Mouse (Mus musculus) midbrain, postnatal 0 days (tissue): ENCODE measurements around the gene Washc1. TPM values are rescaled to one million over a fixed set of nuclear protein-coding genes. Genes with fewer than 3 reads are reported as not detected.
"Not testable (repeated sequence)": the region's sequence is repeated elsewhere in the genome, so short reads cannot be mapped to it uniquely, and the experiment has no call there.

Source experiments
- ATAC-seq: fragments of 200-750 bp; cut with Nextera tagmentation; 2 replicates; pipeline ENCODE4 v1.8.0; 2017; ENCODE audit warnings: moderate number of reproducible peaks, mild to moderate bottlenecking, moderate TSS enrichment, moderate library complexity; ENCODE audit not compliant: low FRiP score
- DNase-seq: peaks from one replicate; pipeline ENCODE4 v3.0.0-alpha.2; 2015; ENCODE audit warnings: low spot score
- H3K27ac ChIP-seq: fragments of 300-500 bp; sonication (generic); 2 replicates; pipeline ENCODE4 v1.5.1; 2014; ENCODE audit warnings: low read depth, mild to moderate bottlenecking, low read length, mixed read lengths
- H3K27me3 ChIP-seq: fragments of 300-500 bp; sonication (generic); 2 replicates; pipeline ENCODE4 v1.6.1; 2014; ENCODE audit warnings: low read length, control low read depth, mixed read lengths; ENCODE audit not compliant: insufficient read depth
- H3K36me3 ChIP-seq: fragments of 300-500 bp; sonication (generic); 2 replicates; pipeline ENCODE4 v1.6.1; 2014; ENCODE audit warnings: low read length, control low read depth, mixed read lengths; ENCODE audit not compliant: insufficient read depth
- H3K4me1 ChIP-seq: fragments of 300-500 bp; sonication (generic); 2 replicates; pipeline ENCODE4 v1.6.1; 2014; ENCODE audit warnings: mild to moderate bottlenecking, control low read depth, antibody characterized with exemption, low read length, mixed read lengths; ENCODE audit not compliant: insufficient read depth
- H3K4me2 ChIP-seq: fragments of 300-500 bp; sonication (generic); 2 replicates; pipeline ENCODE4 v1.6.1; 2014; ENCODE audit warnings: low read depth, mild to moderate bottlenecking, low read length, mixed read lengths; ENCODE audit not compliant: poor library complexity, severe bottlenecking
- H3K4me3 ChIP-seq: fragments of 300-500 bp; sonication (generic); 2 replicates; pipeline ENCODE4 v1.5.1; 2014; ENCODE audit warnings: low read depth, mild to moderate bottlenecking, low read length, moderate library complexity
- H3K9ac ChIP-seq: fragments of 300-500 bp; sonication (generic); replicated peaks from 2 replicates; pipeline ENCODE4 v1.6.1; 2014; ENCODE audit warnings: mild to moderate bottlenecking, low read length, moderate library complexity, mixed read lengths; ENCODE audit not compliant: poor library complexity, severe bottlenecking
- H3K9me3 ChIP-seq: fragments of 300-500 bp; sonication (generic); 2 replicates; pipeline ENCODE4 v1.6.1; 2016; ENCODE audit warnings: low read length, control low read depth
- CTCF ChIP-seq: IDR thresholded peaks from 2 replicates; pipeline ENCODE4 v1.5.1; 2016; ENCODE audit warnings: antibody characterized with exemption, mild to moderate bottlenecking
- WGBS: fragments of 180-500 bp; shearing (Covaris S2); extraction: QIAGEN DNeasy Blood & Tissue Kit; methylation state at CpG from one replicate; pipeline ENCODE4 v1.1.7; 2014; 5-methylcytosine and 5-hydroxymethylcytosine counted together
- polyA plus RNA-seq: library from polyadenylated mRNA; unstranded; fragments of >200 nt; fragmentation: Nextera tagmentation; extraction: Ambion mirVana; gene quantifications from 2 replicates; pipeline ENCODE4 v1.2.1, GENCODE M21; 2015
- total RNA-seq: library from RNA; depleted of rRNA; stranded (reverse); fragments of >200 nt; gene quantifications from 2 replicates; pipeline ENCODE4 v1.2.3, GENCODE M21; 2014; rRNA removed

The Washc1 gene
- 44.1 and 54.8 TPM in 2 replicates for total RNA-seq
- polyA plus RNA-seq, result 41.7 and 43.8 TPM in 2 replicates

GRCm38 (mm10) chr17:66111402-66111959, at the start of gene Washc1:
Gene Washc1 (plus strand): TSS chr17:66111545.
- under 1% methylated on average over 39 of the region's 41 CpGs for WGBS
- DNase-seq (peak; percentile 94), ATAC-seq (peak; percentile 95)
- peaks cover 24% of the 10 kb centered on the region for H3K36me3 ChIP-seq
- no peaks in the 10 kb centered on the region for H3K9me3 ChIP-seq
- H3K9ac ChIP-seq, result peak within 1 kb of the TSS; percentile 61
- H3K4me2 ChIP-seq, result peak within 1 kb of the TSS; percentile 54
- peak within 1 kb of the TSS; percentile 66 for H3K4me3 ChIP-seq
- H3K27me3 ChIP-seq, result no peaks in the 10 kb centered on the region
- H3K4me1 ChIP-seq, result peaks cover 3% of the 10 kb centered on the region; the same call in 1 of the 2 replicates
- peak; percentile 33; the same call in 1 of the 2 replicates for TF ChIP-seq CTCF
- H3K27ac ChIP-seq, result peak within 1 kb of the TSS; percentile 45

GRCm38 (mm10) chr17:66065115-66065514, 46.2 kb upstream of the Washc1 start:
- Histone ChIP-seq H3K27me3 (no peaks in the 10 kb centered on the region), H3K4me1 (no peaks in the 10 kb centered on the region), H3K27ac (no peak overlapping the region), H3K36me3 (no peaks in the 10 kb centered on the region), H3K9ac (no peak overlapping the region), H3K9me3 (no peaks in the 10 kb centered on the region), H3K4me2 (no peak overlapping the region), H3K4me3 (no peak overlapping the region)
- ATAC-seq (no peak), DNase-seq (no peak)
- WGBS, result 89% methylated on average over 4 of the region's 4 CpGs
- TF ChIP-seq CTCF, result no peak

GRCm38 (mm10) chr17:66069036-66069435, 42.3 kb upstream of the Washc1 start:
- not testable (repeated sequence) for ATAC-seq, H3K9me3 ChIP-seq, H3K36me3 ChIP-seq, H3K27ac ChIP-seq, H3K4me2 ChIP-seq, H3K27me3 ChIP-seq, H3K9ac ChIP-seq, H3K4me1 ChIP-seq, DNase-seq, H3K4me3 ChIP-seq
- WGBS, result 94% methylated on average over 2 of the region's 2 CpGs

GRCm38 (mm10) chr17:66073971-66074370, 37.4 kb upstream of the Washc1 start:
- H3K27me3 ChIP-seq, result no peaks in the 10 kb centered on the region
- 86% methylated on average over 7 of the region's 7 CpGs for WGBS
- peaks cover 7% of the 10 kb centered on the region for H3K4me1 ChIP-seq
- H3K36me3 ChIP-seq, result no peaks in the 10 kb centered on the region
- no peak overlapping the region for H3K4me3 ChIP-seq
- H3K9ac ChIP-seq, result no peak overlapping the region
- DNase-seq (no peak), ATAC-seq (no peak)
- H3K27ac ChIP-seq, result no peak overlapping the region
- H3K4me2 ChIP-seq, result no peak overlapping the region
- H3K9me3 ChIP-seq, result no peaks in the 10 kb centered on the region
- no peak for TF ChIP-seq CTCF

GRCm38 (mm10) chr17:66075827-66076173, 35.5 kb upstream of the Washc1 start:
- Histone ChIP-seq H3K9ac (peak overlapping the region; percentile 94), H3K27me3 (no peaks in the 10 kb centered on the region), H3K4me1 (peaks cover 7% of the 10 kb centered on the region), H3K4me3 (peak overlapping the region; percentile 90), H3K4me2 (peak overlapping the region; percentile 67), H3K27ac (peak overlapping the region; percentile 99), H3K36me3 (peaks cover 3% of the 10 kb centered on the region; the same call in 1 of the 2 replicates), H3K9me3 (no peaks in the 10 kb centered on the region)
- 1% methylated on average over 12 of the region's 12 CpGs for WGBS
- DNase-seq, result peak; percentile 7
- TF ChIP-seq CTCF, result no peak
- ATAC-seq, result no peak

GRCm38 (mm10) chr17:66076174-66076927, 35.0 kb upstream of the Washc1 start:
- peaks cover 6% of the 10 kb centered on the region; the same call in 1 of the 2 replicates for H3K36me3 ChIP-seq
- H3K9ac ChIP-seq, result peak overlapping the region; percentile 94
- DNase-seq (peak; percentile 46), ATAC-seq (peak; percentile 81)
- H3K9me3 ChIP-seq, result no peaks in the 10 kb centered on the region
- H3K27me3 ChIP-seq, result no peaks in the 10 kb centered on the region
- WGBS, result under 1% methylated on average over 74 of the region's 95 CpGs
- peaks cover 7% of the 10 kb centered on the region for H3K4me1 ChIP-seq
- H3K4me3 ChIP-seq, result peak overlapping the region; percentile 90
- TF ChIP-seq CTCF, result no peak
- peak overlapping the region; percentile 99 for H3K27ac ChIP-seq
- peak overlapping the region; percentile 67 for H3K4me2 ChIP-seq
